27 mouse cellular contexts compared by ENCODE assay signal in genomic region chr6:106283815-106284214, GRCm38 (mm10).
A peak's percentile ranks its signal among the peaks of the same experiment; 100 is the strongest.
DNase-seq lines count a peak whose midpoint lies in the region; ATAC-seq and TF ChIP-seq lines count a peak whose summit lies in the region.
"Had no signal": no experiment of that assay in that cellular context is flagged by ENCODE, and none has a peak within 500 bp of the region (broad histone marks: within the 10 kb centered on the region; RNA-seq: fewer than 3 reads in every experiment).

No protein-coding gene starts in this region.

- no peaks in the 10 kb centered on the region for H3K9me3 ChIP-seq in liver, postnatal 0 days (ENCODE audit: low read length)
- H3K9me3 ChIP-seq in intestine, embryonic 16.5 days (ENCODE audit: control insufficient read depth, low read length), result no peaks in the 10 kb centered on the region
- H3K9me3 ChIP-seq: embryonic facial prominence, embryonic 13.5 days; embryonic facial prominence, embryonic 15.5 days; forebrain, embryonic 10.5 days; forebrain, embryonic 12.5 days; G1E had no signal

- no peak for ATAC-seq in liver, postnatal 0 days
- peak; percentile 87 for ATAC-seq in intestine, embryonic 16.5 days
- ATAC-seq: activated CD4-positive, CD25-positive, alpha-beta regulatory T cell, adult 4 months; CD4-positive, CD25-positive, alpha-beta regulatory T cell, adult 4 months; forebrain, embryonic 14.5 days; forebrain, embryonic 16.5 days; Patski had no signal

- TF ChIP-seq CTCF in liver, adult 2 months (IDR thresholded peaks at IDR 0.05; ENCODE audit: low read depth, low read length), result no peak
- no peak for TF ChIP-seq CTCF in liver, postnatal 0 days (IDR thresholded peaks at IDR 0.05; ENCODE audit: low read depth)

- no peaks in the 10 kb centered on the region for H3K79me2 ChIP-seq in liver, adult 2 months (ENCODE audit: control insufficient read depth, insufficient read depth, low read length)

- H3K27ac ChIP-seq in liver, adult 2 months (replicated peaks; ENCODE audit: insufficient read depth, low read depth, low read length), result no peak overlapping the region
- H3K27ac ChIP-seq in liver, postnatal 0 days (ENCODE audit: low read depth), result no peak overlapping the region
- H3K27ac ChIP-seq in intestine, embryonic 16.5 days (ENCODE audit: low read length), result no peak overlapping the region
- H3K27ac ChIP-seq: embryonic facial prominence, embryonic 13.5 days; embryonic facial prominence, embryonic 15.5 days; forebrain, embryonic 10.5 days; forebrain, embryonic 12.5 days had no signal

- H3K9ac ChIP-seq in liver, adult 2 months (ENCODE audit: low read depth, low read length), result no peak overlapping the region
- H3K9ac ChIP-seq in liver, postnatal 0 days (replicated peaks), result no peak overlapping the region
- H3K9ac ChIP-seq in intestine, embryonic 16.5 days (ENCODE audit: low read depth, low read length), result no peak overlapping the region
- H3K9ac ChIP-seq: embryonic facial prominence, embryonic 13.5 days; embryonic facial prominence, embryonic 15.5 days; forebrain, embryonic 12.5 days had no signal

- no peak for TF ChIP-seq EP300 in liver, postnatal 0 days (IDR thresholded peaks at IDR 0.05; ENCODE audit: low read depth)

- H3K27me3 ChIP-seq in liver, adult 2 months (ENCODE audit: control insufficient read depth, insufficient read depth, low read length), result no peaks in the 10 kb centered on the region
- H3K27me3 ChIP-seq in liver, postnatal 0 days (ENCODE audit: insufficient read depth, low read length), result no peaks in the 10 kb centered on the region
- H3K27me3 ChIP-seq in intestine, embryonic 16.5 days (replicated peaks; ENCODE audit: control insufficient read depth, insufficient read depth, low read length), result no peaks in the 10 kb centered on the region
- H3K27me3 ChIP-seq: CH12.LX; embryonic facial prominence, embryonic 13.5 days; embryonic facial prominence, embryonic 15.5 days; forebrain, embryonic 12.5 days; Patski had no signal

- peak; percentile 17 for DNase-seq in liver, adult 2 months (ENCODE audit: extremely low read depth, low read depth, low spot score)
- DNase-seq in liver, postnatal 0 days, result no peak
- no peak for DNase-seq in cerebellum, postnatal 14 days
- no peak for DNase-seq in heart, adult 8-10 months (ENCODE audit: low spot score)
- DNase-seq: adrenal gland, adult 8-10 months; adrenal gland, postnatal 14 days; adrenal gland, postnatal 36 days; B cell, adult 2 months; cerebellum, adult 11-12 months; cerebellum, adult 2 months; cerebellum, adult 9-10 months; cerebellum, postnatal 10 days; cerebellum, postnatal 36 days; embryo, embryonic 11 days had no signal

- no peak overlapping the region for H3K4me2 ChIP-seq in liver, postnatal 0 days (ENCODE audit: low read depth, low read length)
- H3K4me2 ChIP-seq in intestine, embryonic 16.5 days (ENCODE audit: low read depth, low read length), result no peak overlapping the region
- H3K4me2 ChIP-seq: embryonic facial prominence, embryonic 13.5 days; embryonic facial prominence, embryonic 15.5 days; forebrain, embryonic 12.5 days had no signal

- no peak for TF ChIP-seq POLR2A in liver, adult 2 months (IDR thresholded peaks at IDR 0.05; ENCODE audit: extremely low read depth, insufficient read depth, low read length)

- no peaks in the 10 kb centered on the region for H3K4me1 ChIP-seq in liver, adult 2 months (ENCODE audit: control insufficient read depth, insufficient read depth, low read length)
- H3K4me1 ChIP-seq in liver, postnatal 0 days (ENCODE audit: insufficient read depth), result no peaks in the 10 kb centered on the region
- H3K4me1 ChIP-seq in intestine, embryonic 16.5 days (ENCODE audit: control insufficient read depth, insufficient read depth, low read length), result no peaks in the 10 kb centered on the region
- H3K4me1 ChIP-seq: embryonic facial prominence, embryonic 13.5 days; embryonic facial prominence, embryonic 15.5 days; forebrain, embryonic 10.5 days; forebrain, embryonic 12.5 days had no signal

- H3K4me3 ChIP-seq in liver, adult 2 months (ENCODE audit: insufficient read depth, low read depth, low read length), result no peak overlapping the region
- no peak overlapping the region for H3K4me3 ChIP-seq in liver, postnatal 0 days (ENCODE audit: low read depth, low read length)
- H3K4me3 ChIP-seq in intestine, embryonic 16.5 days (ENCODE audit: low read length), result no peak overlapping the region
- H3K4me3 ChIP-seq: embryonic facial prominence, embryonic 13.5 days; embryonic facial prominence, embryonic 15.5 days; erythroblast, embryonic 14.5 days; forebrain, embryonic 10.5 days; forebrain, embryonic 12.5 days had no signal

- H3K36me3 ChIP-seq in liver, adult 2 months (ENCODE audit: control insufficient read depth, insufficient read depth, low read length), result no peaks in the 10 kb centered on the region
- H3K36me3 ChIP-seq in liver, postnatal 0 days (replicated peaks; ENCODE audit: insufficient read depth, low read length), result no peaks in the 10 kb centered on the region
- no peaks in the 10 kb centered on the region for H3K36me3 ChIP-seq in intestine, embryonic 16.5 days (ENCODE audit: control insufficient read depth, insufficient read depth, low read length)
- H3K36me3 ChIP-seq: embryonic facial prominence, embryonic 13.5 days; embryonic facial prominence, embryonic 15.5 days; forebrain, embryonic 10.5 days; forebrain, embryonic 12.5 days; G1E had no signal

- WGBS in liver, adult 2 months, result 48% methylated on average over 1 of the region's 1 CpGs
- 35% methylated on average over 1 of the region's 1 CpGs for WGBS in liver, postnatal 0 days (ENCODE audit: insufficient replicate concordance)
- 43% methylated on average over 1 of the region's 1 CpGs for WGBS in intestine, embryonic 16.5 days
